Mouse (Mus musculus) testis, adult 2 months (tissue): Measurements from ENCODE around the gene Leng1.

Experiments
- CTCF ChIP-seq: fragments of 200-500 bp; IDR thresholded peaks from 2 replicates; pipeline ENCODE4 v1.5.1; 2012; ENCODE audit warnings: low read depth, mild to moderate bottlenecking, inconsistent platforms, low read length, moderate library complexity; ENCODE audit not compliant: control insufficient read depth, insufficient read depth, insufficient replicate concordance
- POLR2A ChIP-seq: fragments of 200-500 bp; IDR thresholded peaks from 2 replicates; pipeline ENCODE4 v1.6.1; 2012; ENCODE audit warnings: low read depth, mild to moderate bottlenecking, inconsistent platforms, low read length, moderate library complexity; ENCODE audit not compliant: control insufficient read depth

DNA sequence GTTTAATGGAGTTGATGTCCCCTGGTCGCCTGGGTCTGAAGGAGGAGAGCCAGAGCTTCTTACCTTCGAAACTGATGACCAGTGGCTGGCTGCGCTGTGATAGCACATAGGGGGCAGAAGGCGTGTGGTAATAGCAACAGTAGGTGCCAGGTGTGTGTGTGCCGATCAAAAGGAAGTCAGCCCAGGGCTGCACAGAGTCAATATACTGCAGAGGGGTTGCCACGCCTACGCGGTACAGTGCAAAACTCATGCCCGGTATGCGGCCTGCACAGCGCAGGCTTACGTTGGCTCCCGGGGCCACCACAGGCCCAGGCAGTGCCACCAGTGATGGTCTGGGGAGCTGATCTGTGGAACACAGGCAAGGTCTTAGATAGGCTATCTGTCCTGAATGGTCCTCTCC, 54.6 kb downstream of the Leng1 start:
- TF ChIP-seq CTCF = no peak
- no peak for TF ChIP-seq POLR2A
